Mouse (Mus musculus): ENCODE measurements around the gene Olfr373. TPM values are rescaled to one million over a fixed set of nuclear protein-coding genes. Genes with fewer than 3 reads are reported as not detected.
A peak's percentile ranks its signal among the peaks of the same experiment; 100 is the strongest.
"Not testable (repeated sequence)": the region's sequence is repeated elsewhere in the genome, so short reads cannot be mapped to it uniquely, and the experiment has no call there.

Gene Olfr373
- polyA plus RNA-seq, 1 experiment, result not detected

DNA sequence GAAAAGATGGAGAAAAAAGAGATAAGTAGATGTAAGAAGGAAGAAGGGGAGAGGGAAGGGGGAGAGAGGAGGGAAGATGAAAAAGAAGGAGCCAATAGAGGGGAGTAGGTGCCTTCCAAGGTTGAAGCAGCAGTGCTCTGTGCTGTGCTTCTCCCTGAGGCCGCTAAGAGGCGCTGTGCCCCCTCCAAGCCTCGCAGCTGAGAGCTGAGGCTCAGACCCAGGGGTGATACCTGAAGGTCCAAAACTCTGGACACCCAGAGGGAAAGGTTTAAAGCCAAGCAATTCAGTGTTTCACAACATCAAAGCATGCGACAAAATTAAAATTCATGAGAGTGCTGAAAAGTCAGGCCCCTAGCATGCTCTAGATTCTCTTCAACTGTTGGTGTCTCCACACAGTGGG is 22.2 kb downstream of the Olfr373 start:
- 28% methylated on average over 4 of the region's 4 CpGs for WGBS
- DNase-seq, result no peak
- TF ChIP-seq CTCF (conservative IDR thresholded peaks at IDR 0.05; ENCODE audit: insufficient read depth, insufficient read length, low read depth, low read length) (peak; percentile 66), POLR2A (IDR thresholded peaks at IDR 0.05; ENCODE audit: low read depth, low read length) (no peak)
- Histone ChIP-seq H3K4me3 (ENCODE audit: insufficient read depth, low read depth, low read length) (no peak overlapping the region), H3K4me1 (ENCODE audit: control insufficient read depth, insufficient read depth, low read length) (no peaks in the 10 kb centered on the region), H3K27ac (ENCODE audit: insufficient read depth, low read depth, low read length) (no peak overlapping the region), H3K27me3 (replicated peaks; ENCODE audit: control insufficient read depth, insufficient read depth, low read length) (no peaks in the 10 kb centered on the region), H3K36me3 (ENCODE audit: control insufficient read depth, insufficient read depth, low read length) (no peaks in the 10 kb centered on the region)

DNA sequence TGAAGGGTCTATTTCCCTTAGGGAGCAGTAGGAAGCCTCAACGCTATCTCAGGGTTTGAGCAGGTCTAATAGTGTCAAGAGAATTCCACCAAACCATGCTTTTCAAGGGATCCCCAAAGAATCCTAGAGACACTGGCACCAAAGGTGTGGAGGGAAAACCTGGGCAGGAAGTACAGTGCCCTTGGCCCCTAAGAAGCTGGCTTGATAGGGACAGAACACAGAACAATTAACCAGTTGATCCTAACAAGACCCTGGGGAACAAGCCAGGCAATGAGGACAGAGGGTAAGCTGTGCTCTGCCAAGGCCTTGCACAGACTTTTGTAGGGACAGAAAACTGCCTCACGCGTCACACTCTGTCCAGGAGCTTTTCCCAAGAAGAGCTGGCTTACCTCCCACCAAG is 23.8 kb downstream of the Olfr373 start, which contains the start of gene Olfr374:
TSS of gene Olfr374 (plus strand) at position 301 of the 400 bp plus-strand sequence.
- no peaks in the 10 kb centered on the region for H3K4me1 ChIP-seq (ENCODE audit: control insufficient read depth, insufficient read depth, low read length)
- H3K27me3 ChIP-seq (replicated peaks; ENCODE audit: control insufficient read depth, insufficient read depth, low read length), result no peaks in the 10 kb centered on the region
- 91% methylated on average over 3 of the region's 3 CpGs for whole genome bisulfite sequencing
- no peaks in the 10 kb centered on the region for H3K36me3 ChIP-seq (ENCODE audit: control insufficient read depth, insufficient read depth, low read length)
- no peak within 1 kb of the TSS for H3K4me3 ChIP-seq (ENCODE audit: insufficient read depth, low read depth, low read length)
- no peak within 1 kb of the TSS for H3K27ac ChIP-seq (ENCODE audit: insufficient read depth, low read depth, low read length)
- TF ChIP-seq CTCF (conservative IDR thresholded peaks at IDR 0.05; ENCODE audit: insufficient read depth, insufficient read length, low read depth, low read length) (no peak), POLR2A (IDR thresholded peaks at IDR 0.05; ENCODE audit: low read depth, low read length) (no peak)
- DNase-seq, result no peak

DNA sequence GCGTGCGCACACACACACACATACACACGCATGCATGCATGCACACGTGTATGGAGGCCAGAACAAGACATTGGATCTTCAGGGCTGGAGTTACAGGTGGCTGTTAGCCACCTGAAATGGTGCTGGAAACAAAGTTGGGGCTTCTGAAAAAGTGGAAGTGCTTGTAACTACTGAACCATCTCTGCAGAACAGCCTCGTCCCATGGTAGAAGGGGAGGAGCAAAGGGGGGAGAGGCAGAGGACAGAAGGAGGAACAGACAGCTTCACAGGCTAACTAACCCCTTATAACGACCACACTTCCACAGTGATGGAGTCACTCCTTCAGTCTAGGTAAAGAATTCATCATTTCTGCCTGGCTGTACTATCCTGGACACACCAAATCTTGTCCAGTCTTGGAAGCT is 27.9 kb downstream of the Olfr373 start:
- 67% methylated on average over 6 of the region's 6 CpGs for WGBS
- no peak overlapping the region for H3K27ac ChIP-seq (ENCODE audit: insufficient read depth, low read depth, low read length)

DNA sequence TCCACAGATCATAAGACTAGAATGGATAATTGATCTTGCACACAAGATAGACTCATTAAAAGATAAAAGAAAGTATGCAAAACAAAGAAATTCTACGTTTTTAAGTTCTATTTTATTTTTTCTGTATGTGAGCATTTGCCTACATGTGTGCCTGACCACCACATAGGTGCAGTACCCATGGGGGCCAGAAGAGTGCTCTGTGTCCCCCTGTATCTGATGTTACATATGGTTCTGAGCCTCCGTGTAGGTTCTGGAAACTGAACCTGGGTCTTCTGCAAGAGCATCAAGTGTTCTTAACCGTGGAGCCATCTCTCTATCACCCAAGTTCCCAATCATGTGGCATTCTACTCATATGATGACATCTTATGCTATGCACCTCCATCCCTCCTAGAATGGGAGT is 29.5 kb downstream of the Olfr373 start:
- 64% methylated on average over 3 of the region's 3 CpGs for WGBS
- TF ChIP-seq CTCF (conservative IDR thresholded peaks at IDR 0.05; ENCODE audit: insufficient read depth, insufficient read length, low read depth, low read length) (0 out of 2 replicates have a peak, but pooled peaks have one; percentile 17), POLR2A (IDR thresholded peaks at IDR 0.05; ENCODE audit: low read depth, low read length) (no peak)
- no peak overlapping the region for H3K4me3 ChIP-seq (ENCODE audit: insufficient read depth, low read depth, low read length)
- no peaks in the 10 kb centered on the region for H3K4me1 ChIP-seq (ENCODE audit: control insufficient read depth, insufficient read depth, low read length)
- H3K36me3 ChIP-seq (ENCODE audit: control insufficient read depth, insufficient read depth, low read length), result no peaks in the 10 kb centered on the region
- no peak for DNase-seq
- no peak overlapping the region for H3K27ac ChIP-seq (ENCODE audit: insufficient read depth, low read depth, low read length)
- H3K27me3 ChIP-seq (replicated peaks; ENCODE audit: control insufficient read depth, insufficient read depth, low read length), result no peaks in the 10 kb centered on the region

More for the DNA sequence above, 27.9 kb downstream of the Olfr373 start:
- no peaks in the 10 kb centered on the region for H3K27me3 ChIP-seq (replicated peaks; ENCODE audit: control insufficient read depth, insufficient read depth, low read length)
- no peaks in the 10 kb centered on the region for H3K4me1 ChIP-seq (ENCODE audit: control insufficient read depth, insufficient read depth, low read length)
- no peak overlapping the region for H3K4me3 ChIP-seq (ENCODE audit: insufficient read depth, low read depth, low read length)
- no peaks in the 10 kb centered on the region for H3K36me3 ChIP-seq (ENCODE audit: control insufficient read depth, insufficient read depth, low read length)
- no peak for TF ChIP-seq CTCF (conservative IDR thresholded peaks at IDR 0.05; ENCODE audit: insufficient read depth, insufficient read length, low read depth, low read length)
- no peak for TF ChIP-seq POLR2A (IDR thresholded peaks at IDR 0.05; ENCODE audit: low read depth, low read length)
- no peak for DNase-seq

DNA sequence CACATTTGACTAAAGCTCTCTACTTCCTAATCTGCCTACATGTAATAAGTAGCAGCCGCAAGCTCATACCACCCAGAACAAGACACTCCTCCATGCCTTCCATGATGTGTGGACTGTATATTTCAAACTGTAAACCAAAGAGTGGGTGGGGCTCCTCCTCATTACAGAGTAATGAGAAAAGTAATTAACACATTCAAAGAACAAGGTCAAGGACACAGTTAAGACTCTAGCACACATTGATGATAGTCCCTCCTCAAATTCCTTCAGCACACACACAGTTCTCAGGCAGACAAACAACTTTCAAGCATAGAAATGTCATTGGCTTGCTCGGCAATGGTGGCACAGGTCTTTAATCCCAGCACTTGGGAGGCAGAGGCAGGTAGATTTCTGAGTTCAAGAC is 32.2 kb downstream of the Olfr373 start:
- 86% methylated on average over 2 of the region's 2 CpGs for WGBS
- no peak for TF ChIP-seq CTCF (conservative IDR thresholded peaks at IDR 0.05; ENCODE audit: insufficient read depth, insufficient read length, low read depth, low read length)
- TF ChIP-seq POLR2A (IDR thresholded peaks at IDR 0.05; ENCODE audit: low read depth, low read length), result no peak
- Histone ChIP-seq H3K4me1 (ENCODE audit: control insufficient read depth, insufficient read depth, low read length) (no peaks in the 10 kb centered on the region), H3K4me3 (ENCODE audit: insufficient read depth, low read depth, low read length) (no peak overlapping the region), H3K36me3 (ENCODE audit: control insufficient read depth, insufficient read depth, low read length) (no peaks in the 10 kb centered on the region), H3K27me3 (replicated peaks; ENCODE audit: control insufficient read depth, insufficient read depth, low read length) (no peaks in the 10 kb centered on the region), H3K27ac (ENCODE audit: insufficient read depth, low read depth, low read length) (no peak overlapping the region)
- no peak for DNase-seq

DNA sequence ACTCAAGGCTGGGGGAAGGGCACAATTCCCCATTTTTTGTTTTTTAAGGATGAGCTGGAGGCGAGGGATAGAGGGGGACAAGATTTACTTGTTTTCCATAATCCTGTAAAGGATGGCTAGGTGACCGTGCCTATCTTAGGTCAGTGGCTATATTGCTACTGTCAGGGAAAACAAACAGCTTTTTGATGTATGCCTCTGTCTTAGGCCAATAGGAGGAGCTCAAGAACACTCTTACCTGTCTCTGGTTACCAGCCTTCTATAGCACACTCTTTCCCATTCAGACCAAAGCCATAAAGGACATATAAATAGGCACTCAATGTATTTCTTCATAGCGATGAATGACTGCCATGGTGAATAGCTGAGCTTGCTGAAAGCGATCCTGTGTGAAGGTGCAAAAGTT is 35.6 kb downstream of the Olfr373 start:
- Histone ChIP-seq H3K4me3 (ENCODE audit: insufficient read depth, low read depth, low read length) (no peak overlapping the region), H3K4me1 (ENCODE audit: control insufficient read depth, insufficient read depth, low read length) (no peaks in the 10 kb centered on the region), H3K36me3 (ENCODE audit: control insufficient read depth, insufficient read depth, low read length) (no peaks in the 10 kb centered on the region), H3K27me3 (replicated peaks; ENCODE audit: control insufficient read depth, insufficient read depth, low read length) (no peaks in the 10 kb centered on the region), H3K27ac (ENCODE audit: insufficient read depth, low read depth, low read length) (no peak overlapping the region)
- no peak for DNase-seq
- TF ChIP-seq CTCF (conservative IDR thresholded peaks at IDR 0.05; ENCODE audit: insufficient read depth, insufficient read length, low read depth, low read length), result no peak
- no peak for TF ChIP-seq POLR2A (IDR thresholded peaks at IDR 0.05; ENCODE audit: low read depth, low read length)
- WGBS, result 52% methylated on average over 4 of the region's 4 CpGs

DNA sequence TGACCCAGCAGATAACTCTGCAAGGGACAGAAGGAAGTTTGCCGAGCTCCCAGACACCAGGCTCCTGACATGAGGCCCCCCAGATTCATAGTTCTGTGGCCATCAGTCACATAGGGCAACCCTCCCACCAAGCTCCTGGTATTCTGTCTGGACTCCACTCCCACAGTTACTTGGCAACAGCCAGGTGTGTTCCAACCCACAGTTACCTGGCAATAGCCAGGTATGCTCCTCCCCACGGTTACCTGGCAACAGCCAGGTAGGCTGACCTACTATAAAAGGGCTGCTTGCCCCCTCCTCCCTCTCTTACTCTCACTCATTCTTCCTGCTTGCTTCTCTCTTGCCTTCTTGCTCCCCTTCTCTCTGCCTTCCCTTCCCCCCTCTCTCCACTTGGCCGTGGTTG is 38.5 kb downstream of the Olfr373 start:
- DNase-seq; H3K27me3 ChIP-seq (replicated peaks; ENCODE audit: control insufficient read depth, insufficient read depth, low read length); H3K36me3 ChIP-seq (ENCODE audit: control insufficient read depth, insufficient read depth, low read length); H3K27ac ChIP-seq (ENCODE audit: insufficient read depth, low read depth, low read length); H3K4me3 ChIP-seq (ENCODE audit: insufficient read depth, low read depth, low read length); H3K4me1 ChIP-seq (ENCODE audit: control insufficient read depth, insufficient read depth, low read length): not testable (repeated sequence)
- WGBS, result 65% methylated on average over 3 of the region's 3 CpGs

DNA sequence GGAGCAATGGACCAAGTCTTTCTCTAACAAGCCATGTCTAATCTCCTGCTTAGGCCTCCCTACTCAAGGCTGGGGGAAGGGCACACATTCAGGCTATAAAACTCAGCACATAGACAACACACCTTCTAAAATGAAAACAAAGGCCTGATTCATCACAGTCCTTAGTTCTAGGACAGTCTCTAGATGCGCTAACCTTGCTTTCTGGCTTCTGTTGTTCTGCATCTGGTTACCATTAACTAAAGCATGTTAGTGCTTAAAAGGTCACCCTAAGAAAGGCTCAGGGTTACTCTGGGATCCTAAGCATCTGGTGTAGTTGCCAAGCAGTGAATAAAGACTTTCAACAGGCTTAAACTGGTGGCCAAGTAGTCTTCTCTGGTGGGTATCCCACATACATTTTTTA is 39.0 kb downstream of the Olfr373 start:
- Histone ChIP-seq H3K27ac (ENCODE audit: insufficient read depth, low read depth, low read length) (no peak overlapping the region), H3K36me3 (ENCODE audit: control insufficient read depth, insufficient read depth, low read length) (no peaks in the 10 kb centered on the region), H3K4me3 (ENCODE audit: insufficient read depth, low read depth, low read length) (no peak overlapping the region), H3K4me1 (ENCODE audit: control insufficient read depth, insufficient read depth, low read length) (no peaks in the 10 kb centered on the region), H3K27me3 (replicated peaks; ENCODE audit: control insufficient read depth, insufficient read depth, low read length) (no peaks in the 10 kb centered on the region)
- 89% methylated on average over 1 of the region's 1 CpGs for WGBS
- TF ChIP-seq CTCF (conservative IDR thresholded peaks at IDR 0.05; ENCODE audit: insufficient read depth, insufficient read length, low read depth, low read length), result no peak
- no peak for TF ChIP-seq POLR2A (IDR thresholded peaks at IDR 0.05; ENCODE audit: low read depth, low read length)
- no peak for DNase-seq

Measured in kidney, adult 2 months (tissue).